Mouse (Mus musculus) bone marrow, adult 2 months (tissue): ENCODE measurements around the gene Gnai3. TPM values are rescaled to one million over a fixed set of nuclear protein-coding genes. Genes with fewer than 3 reads are reported as not detected.

ENCODE experiments used
- H3K27ac ChIP-seq: fragments of 200-500 bp; 2 replicates; pipeline ENCODE4 v1.5.1; 2012; ENCODE audit warnings: low read depth, mild to moderate bottlenecking, control low read depth, inconsistent platforms, low read length; ENCODE audit not compliant: control insufficient read depth, poor library complexity, insufficient read depth
- H3K4me1 ChIP-seq: fragments of 200-500 bp; 2 replicates; pipeline ENCODE4 v1.6.1; 2011; ENCODE audit warnings: low read length; ENCODE audit not compliant: control insufficient read depth, insufficient read depth
- H3K4me3 ChIP-seq: fragments of 200-500 bp; replicated peaks from 2 replicates; pipeline ENCODE3; 2011; ENCODE audit warnings: mild to moderate bottlenecking, low read depth, low read length, control low read depth; ENCODE audit not compliant: control insufficient read depth
- CTCF ChIP-seq: fragments of 200-500 bp; IDR thresholded peaks from 2 replicates; pipeline ENCODE4 v1.5.1; 2011; ENCODE audit warnings: low read length, control low read depth; ENCODE audit not compliant: control insufficient read depth, insufficient read depth
- POLR2A ChIP-seq: fragments of 200-500 bp; IDR thresholded peaks from 2 replicates; pipeline ENCODE4 v1.6.1; 2011; ENCODE audit warnings: low read depth, mild to moderate bottlenecking, control low read depth, low read length, borderline replicate concordance; ENCODE audit not compliant: control insufficient read depth
- WGBS: fragments of 180-500 bp; shearing (Covaris S2); methylation state at CpG from one replicate; pipeline ENCODE4 v1.1.7; 2018; 5-methylcytosine and 5-hydroxymethylcytosine counted together
- polyA plus RNA-seq: library from polyadenylated mRNA; stranded (reverse); fragments of >200 nt; gene quantifications from 2 replicates; pipeline ENCODE4 v1.2.4, GENCODE M21; 2011; ENCODE audit warnings: low replicate concordance; ENCODE audit not compliant: missing spikeins, insufficient read depth, insufficient read length

Gene Gnai3
- polyA plus RNA-seq, 1 experiment: 27.5 TPM

- Histone ChIP-seq H3K4me3 (no peak overlapping the region), H3K4me1 (peaks cover 10% of the 10 kb centered on the region), H3K27ac (no peak overlapping the region)
- TF ChIP-seq POLR2A (no peak), CTCF (no peak)
- 84% methylated on average over 4 of the region's 4 CpGs for WGBS
Measured at GRCm38 (mm10) chr3:108081681-108082080, 64.3 kb downstream of the Gnai3 start.

DNA sequence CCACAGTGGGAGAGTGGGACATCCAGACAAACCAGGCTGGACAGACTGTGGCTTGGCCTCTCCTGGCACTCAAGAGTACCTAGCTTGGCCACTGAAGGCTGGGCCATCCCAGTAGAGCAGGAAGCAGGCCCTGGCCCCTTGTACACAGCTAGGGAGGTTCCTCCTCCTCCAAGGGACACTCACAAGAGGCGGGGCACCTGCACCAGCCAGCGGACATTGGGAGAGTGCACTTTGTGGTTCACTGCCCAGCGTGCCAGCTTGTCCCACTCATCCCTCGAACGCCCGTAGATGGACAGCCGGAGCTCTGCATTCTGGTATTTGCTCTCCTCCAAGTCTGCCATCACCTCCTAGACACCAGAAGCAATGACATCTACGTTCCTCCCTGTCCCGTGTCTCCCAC, 69.1 kb downstream of the Gnai3 start:
- WGBS: 92% methylated on average over 9 of the region's 9 CpGs
- Histone ChIP-seq H3K4me3 (no peak overlapping the region), H3K27ac (no peak overlapping the region), H3K4me1 (no peaks in the 10 kb centered on the region)
- no peak for TF ChIP-seq POLR2A
- no peak for TF ChIP-seq CTCF

DNA sequence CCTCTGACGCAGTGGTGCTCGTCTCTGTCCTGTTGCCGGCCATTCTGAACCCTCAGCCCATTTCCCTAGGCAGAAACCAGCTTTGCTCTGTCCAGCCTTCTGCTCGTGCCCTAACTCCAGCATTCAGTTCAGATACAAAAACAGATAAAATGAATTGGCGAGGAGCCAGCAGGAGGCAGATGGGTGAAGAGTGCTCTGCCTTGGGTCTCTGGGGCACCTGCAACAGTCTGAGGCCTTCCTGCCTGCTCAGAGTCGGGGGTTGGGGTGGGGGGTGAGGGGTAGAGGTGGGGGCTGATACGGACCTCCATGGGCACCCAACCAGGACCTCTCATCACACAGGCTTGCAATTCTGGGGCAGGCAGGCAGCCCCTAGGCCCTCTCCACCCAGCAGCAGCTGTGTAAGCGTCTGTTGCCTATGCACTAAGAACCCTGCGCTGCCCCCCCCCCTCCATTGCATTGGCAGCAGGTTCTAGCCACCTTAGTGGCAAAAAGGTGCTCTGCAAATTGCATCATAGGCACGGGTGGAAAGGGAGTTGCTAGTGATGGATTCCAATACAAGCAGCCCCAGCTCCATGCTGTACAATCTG, 72.9 kb downstream of the Gnai3 start:
- Histone ChIP-seq H3K4me1 (peaks cover 1% of the 10 kb centered on the region; the same call in 1 of the 2 replicates), H3K4me3 (no peak overlapping the region), H3K27ac (no peak overlapping the region)
- 65% methylated on average over 10 of the region's 10 CpGs for WGBS
- TF ChIP-seq POLR2A (no peak), CTCF (no peak)

DNA sequence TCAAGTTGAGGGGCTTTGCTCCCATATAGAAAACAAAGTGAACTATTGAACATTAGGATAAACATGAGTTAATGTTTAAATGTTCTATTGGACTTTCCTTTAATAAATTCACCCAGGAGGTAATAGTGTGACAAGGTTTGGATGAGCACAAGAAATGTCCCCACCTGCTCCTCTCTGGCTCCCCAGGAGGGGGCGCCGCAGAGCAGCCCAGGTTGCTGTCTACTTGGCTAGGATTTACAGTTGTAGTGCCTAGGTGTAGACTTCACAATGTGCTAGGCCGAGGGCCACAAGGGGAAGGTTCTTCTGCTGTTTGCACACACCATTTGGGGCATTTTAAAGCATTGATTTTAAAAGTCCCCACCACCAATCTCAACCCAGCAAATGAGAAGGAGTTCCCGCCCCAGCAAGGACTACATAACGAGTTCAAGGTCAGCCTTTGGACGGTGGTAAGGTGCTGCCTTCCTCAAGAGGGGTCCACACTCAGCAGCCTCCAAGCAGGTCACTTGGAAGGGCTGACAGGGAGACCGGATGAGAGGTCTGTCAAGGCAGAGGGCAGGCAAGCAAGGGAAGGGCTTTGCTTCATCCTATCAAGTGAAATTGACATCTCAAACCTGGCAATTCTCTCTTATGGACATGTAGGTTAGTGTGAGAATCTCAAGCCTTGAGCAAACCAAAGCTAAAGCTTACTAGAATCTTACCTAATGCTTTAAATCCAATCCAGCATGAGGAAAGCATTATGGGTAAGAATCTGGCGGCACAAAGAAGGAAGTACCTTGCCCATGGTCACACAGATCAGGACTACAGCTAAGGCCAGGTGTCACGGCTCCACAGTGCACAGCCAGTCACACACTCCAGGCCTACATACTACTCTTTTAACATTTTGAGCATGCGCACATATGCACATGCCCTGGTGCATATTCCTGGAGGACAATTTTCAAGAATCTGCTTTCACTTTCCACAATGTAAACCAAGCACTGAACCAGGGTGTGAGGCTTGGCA, 75.4 kb downstream of the Gnai3 start:
- no peak overlapping the region for H3K27ac ChIP-seq
- WGBS: 49% methylated on average over 10 of the region's 10 CpGs

DNA sequence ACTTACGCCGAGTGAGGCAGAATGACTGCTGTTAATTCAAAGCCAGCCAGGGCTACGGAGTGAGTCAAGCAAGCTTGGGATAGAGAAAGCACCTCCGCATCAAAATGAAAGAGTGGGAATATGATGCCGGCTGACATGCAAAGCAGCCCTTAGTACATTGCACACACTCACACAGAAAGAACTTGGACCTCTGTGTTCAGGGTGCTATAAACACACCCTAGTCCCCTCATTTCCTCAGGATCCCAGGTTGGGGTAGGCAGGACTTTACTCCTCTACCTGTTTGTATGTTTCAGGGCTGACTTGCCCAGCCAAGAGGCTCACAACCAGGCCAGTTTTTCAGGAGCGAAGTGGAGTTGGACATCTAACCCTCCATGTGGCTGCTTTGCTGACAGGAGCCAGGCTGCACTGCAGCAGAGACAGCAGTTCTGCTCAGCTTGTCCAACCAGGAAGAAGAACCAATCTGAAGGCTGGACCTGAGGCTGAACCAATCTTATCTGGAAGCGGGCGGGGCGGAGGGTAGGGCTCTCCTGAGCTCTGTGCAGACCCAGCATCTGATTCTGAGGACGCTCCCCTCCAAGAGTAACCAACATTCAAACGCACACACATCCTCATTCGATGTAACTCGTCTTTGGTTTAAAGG, 76.6 kb downstream of the Gnai3 start:
- peaks cover 1% of the 10 kb centered on the region; the same call in 1 of the 2 replicates for H3K4me1 ChIP-seq
- H3K27ac ChIP-seq: no peak overlapping the region
- WGBS: 62% methylated on average over 13 of the region's 13 CpGs
- H3K4me3 ChIP-seq: no peak overlapping the region
- no peak for TF ChIP-seq POLR2A
- no peak for TF ChIP-seq CTCF

More for the DNA sequence above, 75.4 kb downstream of the Gnai3 start:
- Histone ChIP-seq H3K4me1 (peaks cover 1% of the 10 kb centered on the region; the same call in 1 of the 2 replicates), H3K4me3 (no peak overlapping the region)
- TF ChIP-seq POLR2A (no peak), CTCF (peak; percentile 83)

DNA sequence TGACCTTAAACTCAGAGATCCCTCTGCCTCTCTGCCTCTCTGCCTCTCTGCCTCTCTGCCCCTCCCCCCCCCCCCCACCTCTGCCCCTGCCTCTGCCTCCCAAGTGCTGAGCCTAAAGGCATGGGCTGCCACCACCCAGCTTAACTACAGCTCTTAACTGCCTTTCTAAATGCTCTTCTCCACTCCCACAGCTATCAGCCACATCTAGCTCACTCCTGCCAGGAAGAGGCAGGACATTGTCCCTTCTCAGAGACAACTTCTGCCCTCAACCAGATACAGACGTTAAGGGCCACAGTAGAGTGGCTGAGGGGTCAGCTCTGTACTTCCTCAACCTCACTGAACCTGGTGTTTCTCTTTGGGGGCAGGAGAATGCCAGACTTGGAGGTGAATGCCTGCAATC, 77.1 kb downstream of the Gnai3 start:
- WGBS: 3% methylated on average over 1 of the region's 1 CpGs
- TF ChIP-seq POLR2A (no peak), CTCF (no peak)
- H3K27ac ChIP-seq: no peak overlapping the region

DNA sequence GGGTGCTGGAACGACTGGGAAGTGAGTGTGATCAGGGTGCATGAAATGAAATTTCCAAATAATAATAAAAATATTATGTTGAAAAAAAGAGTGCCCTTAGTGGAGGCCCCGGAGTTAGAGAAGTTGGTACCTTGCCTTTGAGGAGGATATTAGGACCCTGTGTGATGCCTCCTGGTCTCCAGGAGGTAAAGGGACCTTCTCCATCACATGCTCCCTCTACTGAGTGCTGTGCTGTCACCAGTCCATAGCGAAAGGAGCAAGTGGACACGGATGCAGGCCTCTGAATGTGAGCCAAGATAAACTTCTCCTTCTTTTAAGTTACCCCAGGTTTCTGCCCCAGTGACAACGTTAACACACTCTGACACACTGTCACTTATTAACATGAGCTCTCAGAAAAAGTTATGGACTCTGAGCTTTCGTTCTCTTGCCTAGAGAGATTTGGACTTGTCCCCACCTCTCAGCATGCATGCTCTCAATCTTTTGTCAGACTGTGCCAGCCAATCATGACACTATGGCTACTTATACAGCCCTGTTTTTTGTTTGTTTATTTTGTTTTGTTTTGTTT, 78.5 kb downstream of the Gnai3 start:
- WGBS: 60% methylated on average over 6 of the region's 6 CpGs
- no peak overlapping the region for H3K4me3 ChIP-seq
- H3K27ac ChIP-seq: no peak overlapping the region
- peaks cover 1% of the 10 kb centered on the region; the same call in 1 of the 2 replicates for H3K4me1 ChIP-seq
- TF ChIP-seq POLR2A (no peak), CTCF (no peak)

More for the DNA sequence above, 77.1 kb downstream of the Gnai3 start:
- peaks cover 1% of the 10 kb centered on the region; the same call in 1 of the 2 replicates for H3K4me1 ChIP-seq
- H3K4me3 ChIP-seq: no peak overlapping the region
